Mouse (Mus musculus): Measurements from ENCODE around the gene Gm45062.

Gene Gm45062

DNA sequence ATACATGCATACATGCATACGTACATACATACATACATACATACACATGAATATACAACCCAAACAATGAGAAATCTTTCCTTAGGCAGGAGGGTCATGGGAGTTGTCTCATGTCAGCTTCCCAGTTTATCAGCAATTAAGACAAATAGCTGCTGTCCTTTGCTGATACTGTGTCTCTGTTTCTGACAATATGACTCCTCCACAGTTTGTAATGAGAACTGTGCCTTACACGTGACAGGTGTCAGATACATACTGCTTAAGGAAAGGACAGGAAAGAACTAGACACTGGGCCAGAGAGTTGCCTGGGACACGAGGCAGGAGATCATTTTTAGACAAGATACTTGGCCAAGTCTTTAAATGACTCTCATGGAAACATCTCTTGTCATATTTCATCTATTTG is 215.1 kb downstream of the Gm45062 start:
- no peak for DNase-seq (ENCODE audit: low read depth, low spot score)

DNA sequence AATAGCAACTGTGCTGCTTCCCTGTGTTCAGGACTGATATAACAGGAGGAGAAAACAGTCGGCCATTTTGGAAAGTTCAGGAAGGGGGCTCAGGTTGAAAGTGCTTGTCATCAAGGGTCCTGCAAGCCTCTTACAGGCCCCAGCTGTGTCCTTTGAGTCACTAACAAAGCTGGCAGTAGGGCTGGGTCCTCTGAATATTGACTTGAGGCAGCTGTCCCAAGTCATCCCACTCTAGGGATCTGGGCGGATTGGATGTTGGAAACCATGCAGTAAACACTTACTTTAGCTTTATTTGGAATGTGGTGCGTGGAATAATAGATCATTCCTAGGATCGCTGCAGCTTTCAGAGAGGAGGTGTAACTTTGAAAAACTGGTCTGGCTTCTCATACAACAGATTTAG is 215.6 kb downstream of the Gm45062 start:
- DNase-seq (ENCODE audit: low read depth, low spot score) = no peak

DNA sequence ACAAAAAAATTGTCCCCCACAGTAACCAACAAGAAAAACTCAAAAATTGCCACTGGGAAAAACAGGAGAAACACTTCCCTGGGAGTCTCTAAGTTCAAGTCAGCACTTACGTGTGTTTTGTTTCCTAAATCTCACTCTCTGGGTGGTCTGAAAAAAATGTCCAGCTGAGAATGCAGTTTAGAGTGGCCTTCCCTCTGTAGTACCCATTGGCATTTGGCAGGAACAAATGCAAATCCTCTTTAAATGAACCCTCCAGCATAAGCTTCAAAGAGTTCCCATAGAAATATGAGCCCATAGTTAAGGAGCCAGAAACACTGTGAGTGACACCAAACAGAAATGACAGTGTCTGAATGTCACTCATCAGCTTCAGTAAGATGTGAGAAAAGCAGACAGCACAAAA is 219.9 kb downstream of the Gm45062 start:
- DNase-seq (ENCODE audit: low read depth, low spot score) = peak; percentile 30

DNA sequence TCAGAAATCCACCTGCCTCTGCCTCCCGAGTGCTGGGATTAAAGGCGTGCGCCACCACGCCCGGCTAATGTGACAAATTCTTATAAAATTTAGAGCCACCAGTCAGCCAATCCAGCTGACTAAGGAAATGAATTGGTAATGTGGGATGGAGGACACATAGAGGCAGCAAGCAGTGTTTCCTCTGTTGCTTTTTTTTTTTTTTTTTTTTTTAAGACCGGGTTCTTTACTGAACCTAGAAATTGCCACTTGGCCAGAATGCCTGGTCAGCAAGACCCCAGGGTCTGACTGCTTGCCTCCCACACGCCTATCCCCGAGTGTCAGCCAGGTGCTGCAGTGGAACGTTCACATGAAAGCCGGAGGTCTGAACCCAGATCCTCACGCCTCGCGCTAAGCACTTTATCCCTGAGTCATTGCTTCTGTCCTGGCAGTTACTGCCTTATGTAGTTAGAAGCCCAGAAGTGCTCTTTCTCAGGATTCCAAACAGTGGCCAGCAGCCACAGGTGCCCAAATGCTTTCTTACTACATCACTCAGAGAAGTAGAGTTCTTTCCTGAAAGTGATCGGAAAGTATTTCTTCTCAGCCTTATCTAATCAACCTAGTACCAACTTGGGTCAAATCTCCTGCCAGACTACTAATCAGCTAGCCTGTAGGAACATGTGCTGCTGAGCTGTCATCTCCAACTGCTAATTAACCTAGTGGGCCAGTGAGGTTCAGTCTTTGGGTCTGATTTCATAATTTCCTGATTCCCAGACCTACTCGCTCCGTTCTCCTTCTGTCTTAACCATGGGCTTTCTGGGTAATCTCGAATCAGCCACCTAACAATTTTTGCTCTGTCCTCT is 225.4 kb downstream of the Gm45062 start:
- DNase-seq (ENCODE audit: low read depth, low spot score) = no peak

DNA sequence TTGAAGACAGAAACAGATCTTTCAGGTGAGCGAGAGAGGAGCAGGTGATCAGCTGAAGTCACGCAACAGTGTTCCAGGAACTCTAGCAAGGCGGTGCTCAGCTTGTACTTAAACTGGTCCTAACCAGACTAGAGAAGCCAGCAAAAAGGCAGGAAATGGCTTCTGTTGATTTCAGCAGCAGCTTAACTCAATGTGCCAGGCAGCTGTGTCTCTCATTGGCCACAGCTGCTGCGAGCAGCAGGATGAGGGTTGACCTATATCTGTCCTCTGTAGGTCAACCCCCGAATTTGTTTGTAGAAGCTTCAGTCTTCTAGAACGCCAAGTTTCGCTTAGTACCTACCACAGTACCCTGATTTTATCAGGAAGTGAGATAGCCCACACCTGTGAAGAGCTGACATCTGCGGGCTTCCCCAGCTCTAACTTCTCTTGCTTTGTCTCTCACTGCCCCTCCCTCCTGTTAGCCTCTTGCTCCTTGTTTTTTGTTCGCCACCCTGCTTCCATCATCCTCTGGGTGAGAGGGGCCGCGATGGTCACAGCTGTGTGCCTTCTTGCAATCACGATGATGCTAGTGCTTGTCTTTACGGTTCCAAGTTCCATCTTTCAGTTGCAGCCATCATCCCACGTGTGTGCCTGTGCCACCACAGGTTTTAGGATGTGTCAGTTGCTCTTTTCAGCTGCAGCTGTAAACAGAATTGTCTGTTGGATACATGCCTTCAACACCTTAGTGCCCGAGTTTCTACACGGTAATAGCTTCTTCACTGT is 226.3 kb downstream of the Gm45062 start:
- no peak for DNase-seq (ENCODE audit: low read depth, low spot score)

- no peak for DNase-seq (ENCODE audit: low read depth, low spot score)
Measured at GRCm38 (mm10) chr6:8486391-8487043, 227.3 kb downstream of the Gm45062 start.

DNA sequence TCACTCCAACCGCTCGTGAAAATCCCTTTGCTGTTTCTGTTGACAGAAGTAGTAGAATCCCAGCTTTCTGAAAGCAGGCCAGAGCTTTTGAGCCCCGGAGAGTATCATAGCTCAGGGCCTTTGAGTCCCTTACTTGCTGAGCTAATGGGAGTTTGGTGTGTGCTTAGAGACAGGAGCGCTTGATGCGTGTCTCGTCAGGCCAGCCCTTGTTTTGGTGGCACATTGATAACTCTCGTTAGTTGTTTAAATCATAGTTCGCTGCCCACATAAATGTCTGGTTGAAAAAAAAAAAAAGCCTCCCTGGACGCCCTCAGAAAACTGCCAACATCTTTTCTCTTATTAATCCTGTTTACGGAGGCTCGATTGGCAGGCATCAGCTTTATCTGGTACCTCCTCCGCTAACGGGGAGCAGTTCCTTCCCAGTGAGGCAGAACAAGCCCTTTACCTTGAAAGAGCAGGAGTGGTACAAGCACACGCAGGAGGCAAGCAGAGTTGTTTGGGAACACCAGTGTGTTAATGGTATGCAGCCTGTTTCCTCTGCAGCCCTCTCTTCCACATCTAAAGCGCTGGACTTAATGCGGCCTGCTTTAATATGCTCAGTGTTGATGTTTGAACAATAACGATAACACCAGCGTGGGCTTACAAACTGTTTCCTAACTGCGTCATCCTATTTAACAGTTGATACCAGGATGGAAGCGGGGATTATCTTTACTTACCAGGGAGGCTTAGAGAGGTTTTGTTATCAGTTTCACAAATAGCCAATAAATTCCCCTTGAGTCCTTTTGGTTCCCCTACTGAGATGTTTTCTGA is 228.0 kb downstream of the Gm45062 start:
- no peak for DNase-seq (ENCODE audit: low read depth, low spot score)

DNA sequence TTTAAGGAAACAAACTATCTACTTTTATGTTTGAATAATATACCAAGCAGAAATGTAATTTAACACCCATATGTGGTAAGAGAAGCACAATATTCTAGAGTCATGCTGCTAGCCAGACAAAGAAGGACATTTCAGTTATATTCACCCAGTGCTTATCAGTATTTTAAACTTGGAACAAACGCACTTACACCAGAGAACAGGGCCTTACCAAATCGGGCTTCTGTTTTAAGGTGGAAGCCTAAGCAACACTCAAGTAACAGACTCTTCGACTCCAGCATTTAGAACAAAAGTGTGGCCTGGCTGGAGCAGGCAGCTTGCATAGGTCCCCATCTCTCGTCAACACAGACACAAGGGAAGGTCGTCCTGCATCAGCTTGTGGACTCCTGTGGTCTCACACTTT is 229.0 kb downstream of the Gm45062 start:
- DNase-seq (ENCODE audit: low read depth, low spot score) = no peak

GRCm38 (mm10) chr6:8489266-8489665 is 230.0 kb downstream of the Gm45062 start:
- no peak for DNase-seq (ENCODE audit: low read depth, low spot score)

DNA sequence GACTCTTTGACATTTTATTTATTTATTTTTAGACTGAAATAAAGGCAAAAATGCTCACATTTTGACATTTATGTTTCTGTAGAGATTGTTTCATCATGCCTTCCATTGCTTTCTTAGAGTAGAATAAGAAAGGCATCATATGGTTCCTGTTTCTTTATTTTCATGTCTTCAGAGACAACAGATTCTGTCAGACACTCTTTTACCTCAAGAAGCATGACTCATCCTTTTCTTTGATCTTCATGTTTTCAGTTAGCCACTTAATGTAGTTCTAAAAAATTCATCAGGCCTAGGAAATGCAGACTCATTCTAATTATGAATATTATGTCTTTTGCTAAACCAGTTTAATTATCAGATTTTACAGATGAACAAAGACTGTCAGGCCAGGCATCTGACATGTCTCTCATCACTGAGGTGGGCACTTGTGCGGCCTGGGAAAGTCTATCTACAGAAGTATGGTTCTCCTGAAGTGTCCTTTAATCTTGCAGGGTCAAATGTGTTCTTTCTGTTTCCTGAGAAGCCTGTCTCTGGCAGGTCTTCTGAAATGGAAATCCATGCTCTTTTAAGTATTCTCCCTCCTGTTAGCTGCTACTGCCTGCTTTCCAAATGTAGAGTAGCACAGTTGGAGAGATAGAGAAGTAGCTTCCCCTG is 230.8 kb downstream of the Gm45062 start:
- DNase-seq (ENCODE audit: low read depth, low spot score) = no peak

- no peak for DNase-seq (ENCODE audit: low read depth, low spot score)
Measured at GRCm38 (mm10) chr6:8492248-8492647, 233.0 kb downstream of the Gm45062 start.

GRCm38 (mm10) chr6:8495109-8495826 is 236.0 kb downstream of the Gm45062 start:
- DNase-seq (ENCODE audit: low read depth, low spot score) = no peak

GRCm38 (mm10) chr6:8495827-8496222 is 236.6 kb downstream of the Gm45062 start:
- no peak for DNase-seq (ENCODE audit: low read depth, low spot score)

DNA sequence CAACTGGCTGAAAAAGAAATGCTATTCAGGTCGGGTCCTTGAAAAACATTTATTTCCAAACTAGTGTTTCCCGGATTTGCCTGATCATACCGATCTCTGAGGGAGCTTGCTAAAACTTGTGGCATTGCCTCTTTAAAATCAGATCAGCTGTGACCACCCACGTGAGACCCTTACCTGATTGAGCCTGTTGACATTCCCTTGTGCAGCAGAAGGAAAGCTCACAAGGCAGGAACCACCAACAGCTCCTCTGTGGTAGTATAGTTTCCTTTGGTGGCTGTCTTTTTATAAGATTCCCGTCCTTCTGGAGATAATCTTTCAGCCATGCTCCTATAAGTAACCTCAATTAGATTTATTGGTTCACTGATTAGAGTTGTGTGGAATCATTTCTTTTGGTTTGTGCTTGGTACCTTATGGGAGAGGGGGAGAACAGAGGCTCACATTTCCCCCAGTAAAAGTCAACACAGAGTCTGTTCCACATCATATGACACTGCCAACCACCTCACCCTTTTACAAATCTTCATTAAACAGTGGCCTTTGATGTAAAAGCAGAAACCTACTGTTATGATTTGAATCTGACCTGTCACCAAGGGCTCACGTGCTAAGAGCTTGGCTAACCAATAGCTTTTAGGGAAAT is 238.1 kb downstream of the Gm45062 start:
- DNase-seq (ENCODE audit: low read depth, low spot score) = no peak

- no peak for DNase-seq (ENCODE audit: low read depth, low spot score)
Measured at GRCm38 (mm10) chr6:8497868-8498257, 238.6 kb downstream of the Gm45062 start.

DNA sequence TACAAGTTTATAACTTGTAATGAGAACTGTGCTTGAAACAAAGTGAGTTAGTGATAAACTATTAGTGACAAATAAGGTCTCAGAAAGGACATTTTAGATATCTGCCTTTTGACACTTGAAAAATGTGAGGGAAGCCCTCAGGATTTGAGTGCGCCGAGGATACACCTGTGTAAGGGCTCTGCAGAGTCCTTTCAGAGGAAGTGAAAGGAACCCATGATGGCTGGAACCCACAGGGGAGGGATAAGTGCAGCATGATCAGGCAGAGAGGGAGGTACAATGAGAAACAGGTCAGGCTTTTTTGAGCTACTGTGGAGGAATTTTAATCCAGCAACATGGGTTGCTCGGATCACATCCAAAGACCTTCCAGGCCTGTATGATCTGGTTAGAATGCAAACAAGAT is 239.7 kb downstream of the Gm45062 start:
- DNase-seq (ENCODE audit: low read depth, low spot score) = no peak

- DNase-seq (ENCODE audit: low read depth, low spot score) = no peak
Measured at GRCm38 (mm10) chr6:8503953-8504352, 244.7 kb downstream of the Gm45062 start.

- DNase-seq (ENCODE audit: low read depth, low spot score) = no peak
Measured at GRCm38 (mm10) chr6:8504521-8505228, 245.4 kb downstream of the Gm45062 start.

- DNase-seq (ENCODE audit: low read depth, low spot score) = no peak
Measured at GRCm38 (mm10) chr6:8506631-8507030, 247.4 kb downstream of the Gm45062 start.

Measured in mesoderm, embryonic 11.5 days (tissue).